Mouse (Mus musculus): Measurements from ENCODE around the gene Fat3.

DNA sequence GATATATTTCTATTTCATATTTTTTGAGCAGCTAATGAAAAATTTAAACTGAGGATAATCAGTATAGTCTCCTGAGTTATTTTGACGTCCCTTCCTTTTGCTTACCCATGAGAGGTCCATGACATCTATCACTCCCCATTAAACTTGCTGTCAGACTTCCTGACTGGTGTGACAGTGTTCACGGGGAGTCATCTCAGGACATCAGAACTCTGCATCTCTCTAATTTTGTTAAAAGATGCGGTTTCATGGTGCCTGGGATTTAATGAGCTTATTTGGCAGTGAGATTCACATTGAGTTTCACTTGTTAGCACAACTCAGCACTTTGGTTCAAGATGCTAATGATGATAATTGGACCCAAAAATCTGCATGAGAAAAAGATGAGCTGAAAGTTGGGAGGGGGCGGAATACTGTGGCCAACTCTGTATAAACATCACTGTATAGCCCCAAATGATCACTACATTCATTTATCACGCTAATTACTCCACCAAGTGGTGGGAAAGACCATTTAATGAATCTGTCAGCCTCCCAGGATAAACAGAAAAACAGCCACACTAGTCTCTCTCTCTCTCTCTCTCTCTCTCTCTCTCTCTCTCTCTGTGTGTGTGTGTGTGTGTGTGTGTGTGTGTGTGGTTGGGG is 545.8 kb downstream of the Fat3 start:
- TF ChIP-seq MAFK (IDR thresholded peaks at IDR 0.05; ENCODE audit: insufficient read depth, low read depth, low read length) (no peak), ZC3H11A (IDR thresholded peaks at IDR 0.05; ENCODE audit: borderline replicate concordance, low read depth, low read length) (no peak), HCFC1 (IDR thresholded peaks at IDR 0.05; ENCODE audit: borderline replicate concordance, insufficient read depth, low read length) (no peak)

All from ES-E14 (cell line).